Mouse (Mus musculus) liver, embryonic 11.5 days (tissue): ENCODE measurements around the gene P2rx5. TPM values are rescaled to one million over a fixed set of nuclear protein-coding genes. Genes with fewer than 3 reads are reported as not detected.

Source experiments
- ATAC-seq: fragments of 200-750 bp; cut with Nextera tagmentation; replicated peaks from 2 replicates; pipeline ENCODE4 v1.8.0; 2017; ENCODE audit warnings: moderate number of reproducible peaks, mild to moderate bottlenecking, moderate TSS enrichment, moderate library complexity; ENCODE audit not compliant: low FRiP score
- DNase-seq: peaks from one replicate; pipeline ENCODE4 v3.0.0-alpha.2; 2017; ENCODE audit warnings: low spot score
- H3K27ac ChIP-seq: fragments of 300-500 bp; sonication (generic); 2 replicates; pipeline ENCODE4 v1.5.1; 2014; ENCODE audit warnings: mild to moderate bottlenecking, low read depth, low read length, control low read depth
- H3K27me3 ChIP-seq: fragments of 300-500 bp; sonication (generic); replicated peaks from 2 replicates; pipeline ENCODE4 v1.6.1; 2014; ENCODE audit warnings: low read length, mixed read lengths; ENCODE audit not compliant: control insufficient read depth, insufficient read depth
- H3K36me3 ChIP-seq: fragments of 300-500 bp; sonication (generic); 2 replicates; pipeline ENCODE4 v1.6.1; 2014; ENCODE audit warnings: mild to moderate bottlenecking, low read length, moderate library complexity, mixed read lengths; ENCODE audit not compliant: control insufficient read depth, insufficient read depth
- H3K4me1 ChIP-seq: fragments of 300-500 bp; sonication (generic); replicated peaks from 2 replicates; pipeline ENCODE4 v1.6.1; 2014; ENCODE audit warnings: low read length, mixed read lengths; ENCODE audit not compliant: control insufficient read depth, insufficient read depth
- H3K4me2 ChIP-seq: fragments of 300-500 bp; sonication (generic); 2 replicates; pipeline ENCODE4 v1.6.1; 2014; ENCODE audit warnings: mild to moderate bottlenecking, control low read depth, moderate library complexity
- H3K4me3 ChIP-seq: fragments of 300-500 bp; sonication (generic); 2 replicates; pipeline ENCODE4 v1.5.1; 2014; ENCODE audit warnings: low read depth, low read length, control low read depth
- H3K9ac ChIP-seq: fragments of 300-500 bp; sonication (generic); 2 replicates; pipeline ENCODE4 v1.6.1; 2014; ENCODE audit warnings: low read depth, low read length, control low read depth
- H3K9me3 ChIP-seq: fragments of 300-500 bp; sonication (generic); 2 replicates; pipeline ENCODE4 v1.6.1; 2016; ENCODE audit warnings: low read length, inconsistent platforms, mixed read lengths; ENCODE audit not compliant: control insufficient read depth
- WGBS: fragments of 180-500 bp; shearing (Covaris S2); extraction: QIAGEN DNeasy Blood & Tissue Kit; methylation state at CpG from one replicate; pipeline ENCODE4 v1.1.7; 2014; 5-methylcytosine and 5-hydroxymethylcytosine counted together
- polyA plus RNA-seq: library from polyadenylated mRNA; unstranded; fragments of >200 nt; fragmentation: Nextera tagmentation; extraction: Ambion mirVana; gene quantifications from 2 replicates; pipeline ENCODE4 v1.2.1, GENCODE M21; 2014

P2rx5 gene
- polyA plus RNA-seq, 1 experiment from 2014 or later, result 0.62 TPM

DNA sequence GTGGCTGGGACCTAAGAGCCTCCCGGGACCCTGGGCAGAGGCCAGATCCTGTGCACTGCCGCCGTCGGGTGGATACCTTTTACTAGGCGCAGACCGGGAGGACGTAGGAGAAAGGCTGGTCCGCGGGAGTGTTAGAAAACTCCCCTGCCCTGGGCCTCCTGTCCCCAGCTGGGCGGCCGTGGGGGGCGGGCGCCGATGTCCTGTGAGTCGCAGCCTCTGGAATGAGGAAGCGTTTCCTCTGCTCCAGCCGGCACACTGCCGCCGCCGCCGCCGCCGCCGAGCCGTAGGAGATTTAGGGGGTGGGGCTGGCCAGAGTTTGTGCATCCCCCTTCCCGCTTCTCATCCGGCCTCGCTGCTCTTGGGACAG lies 17.3 kb downstream of the P2rx5 start:
- peak overlapping the region; percentile 88 for H3K27ac ChIP-seq
- no peaks in the 10 kb centered on the region for H3K27me3 ChIP-seq
- peak; percentile 80 for DNase-seq
- no peaks in the 10 kb centered on the region for H3K9me3 ChIP-seq
- ATAC-seq, result peak; percentile 54
- H3K36me3 ChIP-seq, result peaks cover 7% of the 10 kb centered on the region; the same call in 1 of the 2 replicates
- H3K9ac ChIP-seq, result peak overlapping the region; percentile 79
- 0% methylated on average over 28 of the region's 28 CpGs for WGBS
- peak overlapping the region; percentile 94 for H3K4me2 ChIP-seq
- peaks cover 19% of the 10 kb centered on the region for H3K4me1 ChIP-seq
- H3K4me3 ChIP-seq, result peak overlapping the region; percentile 96

- Histone ChIP-seq H3K4me1 (peaks cover 19% of the 10 kb centered on the region), H3K4me2 (peak overlapping the region; percentile 94), H3K9ac (peak overlapping the region; percentile 79), H3K27me3 (no peaks in the 10 kb centered on the region), H3K27ac (no peak overlapping the region), H3K4me3 (peak overlapping the region; percentile 96), H3K36me3 (peaks cover 7% of the 10 kb centered on the region; the same call in 1 of the 2 replicates), H3K9me3 (no peaks in the 10 kb centered on the region)
- WGBS, result 10% methylated on average over 2 of the region's 2 CpGs
- no peak for ATAC-seq
- no peak for DNase-seq
Measured at GRCm38 (mm10) chr11:73177895-73178294, 17.7 kb downstream of the P2rx5 start.

DNA sequence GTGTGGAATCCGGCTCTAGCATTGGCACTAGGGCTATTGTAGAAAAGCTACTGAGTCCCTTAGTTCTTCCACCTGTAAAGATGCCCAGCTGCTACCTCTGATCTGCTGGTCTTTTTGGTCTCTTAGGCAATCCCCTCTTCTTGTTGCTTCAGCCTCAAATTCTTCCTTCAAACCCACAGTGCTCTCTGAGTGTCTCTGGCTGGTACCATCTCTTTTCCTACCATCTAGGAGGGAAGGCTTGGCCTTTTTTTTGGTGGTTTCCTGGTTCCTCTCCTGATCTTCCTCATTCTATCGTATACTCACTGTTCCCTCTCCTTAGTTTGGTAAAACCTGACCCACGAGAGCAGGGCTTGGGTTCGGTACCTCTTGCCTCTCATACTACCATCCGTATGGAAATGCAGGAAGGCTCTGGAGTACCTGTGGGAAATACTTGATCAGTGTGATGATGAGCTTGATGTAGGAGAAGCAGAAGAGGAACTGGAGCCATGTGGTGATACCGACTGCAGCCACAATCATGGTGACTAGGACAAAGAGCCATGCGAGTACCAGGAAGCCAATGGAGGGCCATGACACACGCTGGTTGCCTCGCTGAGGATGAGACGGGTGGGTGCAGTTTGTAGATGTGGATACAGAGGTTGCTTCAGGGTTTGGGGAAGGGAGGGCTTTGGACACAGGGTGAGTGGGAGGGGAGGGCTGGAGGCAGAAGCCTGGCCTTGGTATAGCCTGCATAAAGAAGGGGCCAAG lies 25.8 kb downstream of the P2rx5 start:
- Histone ChIP-seq H3K36me3 (peaks cover 5% of the 10 kb centered on the region; the same call in 1 of the 2 replicates), H3K4me1 (no peaks in the 10 kb centered on the region), H3K9me3 (no peaks in the 10 kb centered on the region), H3K4me3 (no peak overlapping the region), H3K9ac (no peak overlapping the region), H3K27me3 (no peaks in the 10 kb centered on the region), H3K27ac (no peak overlapping the region), H3K4me2 (no peak overlapping the region)
- ATAC-seq (no peak), DNase-seq (no peak)
- WGBS, result 75% methylated on average over 10 of the region's 10 CpGs

DNA sequence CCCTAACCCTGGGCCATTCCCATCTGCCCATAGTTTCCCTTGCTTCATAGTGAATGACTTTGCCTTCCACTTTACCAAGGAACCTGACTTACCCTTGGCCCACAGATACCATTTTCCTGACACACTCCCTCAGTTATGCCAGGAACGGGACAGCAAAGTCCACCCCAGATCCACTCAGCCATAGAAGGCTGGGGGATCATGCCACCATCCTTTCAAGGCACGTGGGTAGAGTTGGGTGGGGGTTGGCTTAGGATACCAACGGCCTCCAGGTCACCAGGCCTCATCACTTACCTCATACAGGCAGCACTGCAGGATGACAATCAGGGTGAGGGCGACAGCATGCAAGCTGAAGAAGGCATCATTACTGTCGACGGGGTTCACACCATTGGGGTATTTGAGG lies 27.0 kb downstream of the P2rx5 start:
- peaks cover 5% of the 10 kb centered on the region; the same call in 1 of the 2 replicates for H3K36me3 ChIP-seq
- no peak overlapping the region for H3K4me2 ChIP-seq
- 80% methylated on average over 6 of the region's 6 CpGs for WGBS
- no peaks in the 10 kb centered on the region for H3K4me1 ChIP-seq
- DNase-seq, result no peak
- H3K4me3 ChIP-seq, result no peak overlapping the region
- no peaks in the 10 kb centered on the region for H3K27me3 ChIP-seq
- H3K9ac ChIP-seq, result no peak overlapping the region
- H3K9me3 ChIP-seq, result no peaks in the 10 kb centered on the region
- H3K27ac ChIP-seq, result no peak overlapping the region
- no peak for ATAC-seq

DNA sequence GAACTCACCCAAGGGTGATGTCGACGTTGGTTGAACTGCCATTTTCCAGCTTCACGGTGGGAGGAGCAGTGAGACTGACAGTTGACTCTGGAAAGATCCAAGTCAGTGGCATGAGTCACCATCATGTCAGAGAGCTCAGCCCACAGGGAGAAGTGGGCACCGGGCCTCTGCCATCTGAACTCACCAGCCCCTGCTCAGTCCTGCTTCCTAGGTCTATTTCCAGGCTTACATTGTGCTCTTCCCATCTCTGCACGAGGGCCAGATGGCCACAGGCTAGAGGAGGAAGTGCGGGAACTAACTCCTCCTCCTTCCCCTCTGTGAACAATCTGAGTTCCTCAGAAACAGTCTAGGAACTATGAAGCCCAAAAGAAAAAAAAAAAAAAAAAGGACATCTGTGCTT lies 32.8 kb downstream of the P2rx5 start:
- WGBS, result 57% methylated on average over 6 of the region's 6 CpGs

DNA sequence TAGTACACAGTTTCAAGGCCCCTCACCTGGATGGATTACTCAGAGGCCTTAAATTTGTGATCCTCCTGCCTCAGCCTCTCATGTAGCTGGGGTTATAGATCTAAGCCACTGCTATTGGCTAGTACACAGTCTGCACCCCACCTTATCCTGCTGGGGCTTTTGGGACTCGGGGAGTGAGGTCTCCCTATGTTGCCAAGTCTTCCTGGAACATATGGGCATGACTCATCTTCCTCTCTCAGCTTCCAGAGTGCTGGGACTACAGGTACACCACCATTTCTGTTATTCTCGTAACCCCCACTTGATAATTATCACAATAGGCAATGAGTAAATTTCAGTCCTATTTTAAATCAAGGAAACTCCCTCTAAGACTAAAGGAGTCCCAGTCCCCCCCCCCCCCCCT lies 34.2 kb downstream of the P2rx5 start:
- Histone ChIP-seq H3K9me3 (no peaks in the 10 kb centered on the region), H3K36me3 (no peaks in the 10 kb centered on the region), H3K9ac (no peak overlapping the region), H3K27ac (no peak overlapping the region), H3K4me3 (no peak overlapping the region), H3K27me3 (no peaks in the 10 kb centered on the region), H3K4me1 (no peaks in the 10 kb centered on the region), H3K4me2 (no peak overlapping the region)
- ATAC-seq (no peak), DNase-seq (no peak)
- 76% methylated on average over 2 of the region's 2 CpGs for WGBS

More for the DNA sequence above, 32.8 kb downstream of the P2rx5 start:
- H3K4me2 ChIP-seq, result no peak overlapping the region
- no peak overlapping the region for H3K27ac ChIP-seq
- no peaks in the 10 kb centered on the region for H3K4me1 ChIP-seq
- no peaks in the 10 kb centered on the region for H3K36me3 ChIP-seq
- H3K27me3 ChIP-seq, result no peaks in the 10 kb centered on the region
- no peak overlapping the region for H3K4me3 ChIP-seq
- no peak overlapping the region for H3K9ac ChIP-seq
- ATAC-seq (no peak), DNase-seq (no peak)
- H3K9me3 ChIP-seq, result no peaks in the 10 kb centered on the region

DNA sequence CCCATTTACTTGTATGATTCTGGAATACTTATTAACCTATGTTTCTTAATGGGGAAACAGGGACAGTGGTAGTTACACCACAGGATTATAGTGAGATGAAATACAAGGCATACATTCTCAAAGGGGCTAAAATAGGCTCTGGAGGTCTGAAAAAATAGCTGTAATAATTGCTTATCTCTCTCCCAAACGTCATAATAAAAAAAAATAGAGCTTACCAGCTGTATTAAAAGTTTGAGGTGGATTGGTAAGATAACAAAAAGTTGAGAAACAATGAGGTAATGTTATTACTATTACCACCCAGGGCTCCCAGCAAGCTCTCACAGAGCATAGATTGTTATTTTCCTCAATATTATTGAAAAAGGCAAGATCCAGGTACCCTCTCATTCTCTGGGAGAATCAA lies 38.0 kb downstream of the P2rx5 start:
- no peaks in the 10 kb centered on the region for H3K27me3 ChIP-seq
- peak overlapping the region; percentile 65 for H3K4me3 ChIP-seq
- 3% methylated on average over 1 of the region's 1 CpGs for WGBS
- no peak overlapping the region for H3K27ac ChIP-seq
- H3K4me2 ChIP-seq, result peak overlapping the region; percentile 95
- DNase-seq, result no peak
- no peak for ATAC-seq
- peaks cover 5% of the 10 kb centered on the region for H3K4me1 ChIP-seq
- no peaks in the 10 kb centered on the region for H3K36me3 ChIP-seq
- no peaks in the 10 kb centered on the region for H3K9me3 ChIP-seq
- peak overlapping the region; percentile 76 for H3K9ac ChIP-seq

DNA sequence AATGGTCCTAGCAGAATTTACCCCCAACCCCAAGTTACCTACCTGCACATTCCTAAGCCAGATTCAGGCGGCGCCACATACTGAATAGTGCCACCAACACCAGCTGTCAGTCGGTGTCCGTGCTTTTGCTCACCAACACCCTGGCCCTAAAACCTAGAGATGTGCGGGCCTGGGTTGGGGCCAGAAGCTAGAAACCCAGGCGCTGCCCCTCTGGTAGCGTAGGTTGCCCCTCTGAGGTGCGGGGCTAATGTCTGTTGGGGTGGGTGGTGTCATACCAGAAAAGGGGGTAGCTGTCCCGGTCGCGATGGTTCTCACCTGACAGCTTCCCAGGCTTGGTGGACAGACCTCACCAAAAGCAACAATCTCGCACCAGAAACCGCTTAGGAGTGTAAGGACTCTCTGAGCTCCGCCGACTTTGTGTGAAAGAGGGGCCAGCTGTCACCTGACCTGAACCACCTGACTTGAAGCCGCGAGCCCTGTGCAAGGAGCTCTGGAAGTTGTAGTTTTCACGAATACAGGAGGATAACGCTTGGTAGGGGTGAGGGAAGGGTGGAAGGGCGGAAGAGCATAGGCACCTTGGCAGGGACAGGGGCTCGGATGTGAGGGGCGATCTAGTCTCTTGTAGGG lies 38.5 kb downstream of the P2rx5 start, which contains the start of gene Ctns:
TSS of gene Ctns (minus strand) at position 440 of the 627 bp plus-strand sequence.
- no peak for DNase-seq
- whole genome bisulfite sequencing, result 2% methylated on average over 22 of the region's 22 CpGs
- Histone ChIP-seq H3K4me2 (peak within 1 kb of the TSS; percentile 95), H3K27ac (peak within 1 kb of the TSS; percentile 28; the same call in 1 of the 2 replicates), H3K4me1 (peaks cover 5% of the 10 kb centered on the region), H3K9ac (peak within 1 kb of the TSS; percentile 76), H3K4me3 (peak within 1 kb of the TSS; percentile 65), H3K9me3 (no peaks in the 10 kb centered on the region), H3K27me3 (no peaks in the 10 kb centered on the region), H3K36me3 (no peaks in the 10 kb centered on the region)
- peak; percentile 94 for ATAC-seq
